Mouse (Mus musculus) spleen, adult 12 weeks (tissue): Measurements from ENCODE around the gene Pde6d.

Experiments
- DNase-seq: peaks from one replicate; pipeline ENCODE4 v3.0.0; 2022; ENCODE audit warnings: low spot score

Gene Pde6d

GRCm38 (mm10) chr1:86582451-86583096, at the start of gene Pde6d, which contains the start of gene Cops7b:
Gene Pde6d (minus strand): TSS chr1:86582629.
Gene Cops7b (plus strand): TSS chr1:86582904.
- DNase-seq: peak; percentile 93

- no peak for DNase-seq
Observed at GRCm38 (mm10) chr1:86630527-86630926, 48.1 kb upstream of the Pde6d start.

GRCm38 (mm10) chr1:86629936-86630335, 47.5 kb upstream of the Pde6d start:
- no peak for DNase-seq

- no peak for DNase-seq
Observed at GRCm38 (mm10) chr1:86628270-86628669, 45.8 kb upstream of the Pde6d start.

- DNase-seq: no peak
Observed at GRCm38 (mm10) chr1:86623001-86624000, 40.9 kb upstream of the Pde6d start.

- DNase-seq: no peak
Observed at GRCm38 (mm10) chr1:86622296-86622695, 39.9 kb upstream of the Pde6d start.

GRCm38 (mm10) chr1:86618454-86619125, 36.2 kb upstream of the Pde6d start:
- DNase-seq: no peak

GRCm38 (mm10) chr1:86614269-86614668, 31.8 kb upstream of the Pde6d start:
- DNase-seq: no peak

- DNase-seq: no peak
Observed at GRCm38 (mm10) chr1:86612081-86612480, 29.7 kb upstream of the Pde6d start.

- no peak for DNase-seq
Observed at GRCm38 (mm10) chr1:86610954-86611353, 28.5 kb upstream of the Pde6d start.

- no peak for DNase-seq
Observed at GRCm38 (mm10) chr1:86600117-86600516, 17.7 kb upstream of the Pde6d start.

GRCm38 (mm10) chr1:86598516-86598915, 16.1 kb upstream of the Pde6d start:
- no peak for DNase-seq

- no peak for DNase-seq
Observed at GRCm38 (mm10) chr1:86596512-86596911, 14.1 kb upstream of the Pde6d start.

GRCm38 (mm10) chr1:86595315-86595714, 12.9 kb upstream of the Pde6d start:
- no peak for DNase-seq

- no peak for DNase-seq
Observed at GRCm38 (mm10) chr1:86594539-86594938, 12.1 kb upstream of the Pde6d start.

GRCm38 (mm10) chr1:86586992-86587391, 4.6 kb upstream of the Pde6d start:
- peak; percentile 65 for DNase-seq

GRCm38 (mm10) chr1:86583709-86584108, 1.3 kb upstream of the Pde6d start:
- no peak for DNase-seq

GRCm38 (mm10) chr1:86581692-86582450, 558 bp downstream of the Pde6d start:
- no peak for DNase-seq

- DNase-seq: no peak
Observed at GRCm38 (mm10) chr1:86580426-86580825, 2.0 kb downstream of the Pde6d start.

- DNase-seq: no peak
Observed at GRCm38 (mm10) chr1:86571941-86572340, 10.5 kb downstream of the Pde6d start.

GRCm38 (mm10) chr1:86571381-86571780, 11.0 kb downstream of the Pde6d start:
- DNase-seq: no peak
